Mouse (Mus musculus) lung, postnatal 0 days (tissue): Measurements from ENCODE around the gene Abcg2. TPM values are rescaled to one million over a fixed set of nuclear protein-coding genes. Genes with fewer than 3 reads are reported as not detected.
"Not testable (repeated sequence)": the region's sequence is repeated elsewhere in the genome, so short reads cannot be mapped to it uniquely, and the experiment has no call there.

Source experiments
- ATAC-seq: fragments of 200-750 bp; cut with Nextera tagmentation; 2 replicates; pipeline ENCODE4 v1.8.0; 2017; ENCODE audit warnings: moderate library complexity
- DNase-seq: peaks from one replicate; pipeline ENCODE4 v3.0.0-alpha.2; 2016; ENCODE audit warnings: low spot score
- H3K27ac ChIP-seq: fragments of 300-500 bp; sonication (generic); 2 replicates; pipeline ENCODE4 v1.5.1; 2014; ENCODE audit warnings: antibody characterized with exemption, mild to moderate bottlenecking, low read length, mixed read lengths
- H3K27me3 ChIP-seq: fragments of 300-500 bp; sonication (generic); replicated peaks from 2 replicates; pipeline ENCODE4 v1.6.1; 2014; ENCODE audit warnings: low read length, mixed read lengths; ENCODE audit not compliant: insufficient read depth
- H3K36me3 ChIP-seq: fragments of 300-500 bp; sonication (generic); 2 replicates; pipeline ENCODE4 v1.6.1; 2014; ENCODE audit warnings: low read length, mixed read lengths; ENCODE audit not compliant: insufficient read depth
- H3K4me1 ChIP-seq: fragments of 300-500 bp; sonication (generic); 2 replicates; pipeline ENCODE4 v1.6.1; 2014; ENCODE audit warnings: antibody characterized with exemption, low read depth, low read length, mixed read lengths; ENCODE audit not compliant: insufficient read depth
- H3K4me2 ChIP-seq: fragments of 300-500 bp; sonication (generic); replicated peaks from 2 replicates; pipeline ENCODE4 v1.6.1; 2014; ENCODE audit warnings: low read depth, mild to moderate bottlenecking, low read length, moderate library complexity, mixed read lengths
- H3K4me3 ChIP-seq: fragments of 300-500 bp; sonication (generic); 2 replicates; pipeline ENCODE4 v1.5.1; 2014; ENCODE audit warnings: low read depth, low read length
- H3K9ac ChIP-seq: fragments of 300-500 bp; sonication (generic); replicated peaks from 2 replicates; pipeline ENCODE4 v1.6.1; 2014; ENCODE audit warnings: low read depth, mild to moderate bottlenecking
- H3K9me3 ChIP-seq: fragments of 300-500 bp; sonication (generic); 2 replicates; pipeline ENCODE4 v1.6.1; 2016; ENCODE audit warnings: low read length, mixed read lengths
- CTCF ChIP-seq: IDR thresholded peaks from 2 replicates; pipeline ENCODE4 v1.5.1; 2016; ENCODE audit warnings: antibody characterized with exemption, mild to moderate bottlenecking
- EP300 ChIP-seq: IDR thresholded peaks from 2 replicates; pipeline ENCODE4 v1.6.1; 2016; ENCODE audit warnings: antibody characterized with exemption, mild to moderate bottlenecking, control low read depth
- WGBS: fragments of 180-500 bp; shearing (Covaris S2); extraction: QIAGEN DNeasy Blood & Tissue Kit; methylation state at CpG from one replicate; pipeline ENCODE4 v1.1.7; 2014; 5-methylcytosine and 5-hydroxymethylcytosine counted together
- polyA plus RNA-seq: library from polyadenylated mRNA; unstranded; fragments of >200 nt; fragmentation: Nextera tagmentation; extraction: Ambion mirVana; gene quantifications from 2 replicates; pipeline ENCODE4 v1.2.1, GENCODE M21; 2015

The Abcg2 gene
- polyA plus RNA-seq, 1 experiment from 2014 or later = 43.5 TPM

DNA sequence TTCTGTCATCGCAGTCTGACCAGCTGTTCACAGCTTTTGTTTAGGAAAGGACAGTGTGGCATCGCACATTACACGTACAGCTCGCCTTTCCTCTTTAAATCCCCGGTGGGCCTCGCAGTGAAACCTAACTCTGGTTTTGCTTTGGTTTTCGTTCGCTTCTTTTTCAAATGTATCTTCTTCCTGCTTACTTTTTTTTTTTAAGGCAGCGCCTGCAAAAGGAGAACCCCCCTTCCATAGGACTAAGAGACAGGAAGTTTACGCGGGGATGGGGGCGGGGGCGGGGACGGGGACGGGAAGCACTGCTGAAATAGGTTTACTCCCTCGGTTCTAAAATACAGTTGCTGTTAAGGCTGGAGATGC is 12.0 kb downstream of the Abcg2 start:
- 13% methylated on average over 16 of the region's 16 CpGs for WGBS

DNA sequence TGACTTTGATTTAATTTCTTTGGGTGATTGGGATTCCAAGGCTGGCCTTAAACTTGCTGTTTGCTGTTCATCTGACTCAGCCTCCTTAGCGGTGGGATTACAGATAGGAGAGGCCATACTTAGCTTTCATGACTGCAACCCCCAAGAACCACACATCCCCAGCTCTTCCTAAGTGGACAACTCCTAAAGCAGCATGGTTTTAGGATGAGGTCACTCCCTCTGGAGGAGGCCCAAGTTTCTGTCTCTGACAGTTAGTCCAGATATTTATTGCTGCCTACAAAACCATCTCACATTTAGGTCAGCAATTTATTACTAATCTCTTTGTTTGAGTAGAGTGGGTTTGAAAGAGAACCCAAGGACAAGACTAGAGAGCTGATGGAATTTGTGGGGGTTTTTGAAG is 17.8 kb downstream of the Abcg2 start:
- not testable (repeated sequence) for H3K27ac ChIP-seq

More for the DNA sequence above, 12.0 kb downstream of the Abcg2 start:
- DNase-seq (peak; percentile 77), ATAC-seq (peak; percentile 80)
- no peaks in the 10 kb centered on the region for H3K27me3 ChIP-seq
- no peak overlapping the region for H3K9ac ChIP-seq
- peak overlapping the region; percentile 22 for H3K4me3 ChIP-seq
- no peaks in the 10 kb centered on the region for H3K36me3 ChIP-seq
- peak overlapping the region; percentile 21 for H3K27ac ChIP-seq
- no peaks in the 10 kb centered on the region for H3K9me3 ChIP-seq
- peak overlapping the region; percentile 27 for H3K4me2 ChIP-seq
- H3K4me1 ChIP-seq = no peaks in the 10 kb centered on the region
- TF ChIP-seq CTCF (no peak), EP300 (no peak)

GRCm38 (mm10) chr6:58602991-58603390 is 18.7 kb downstream of the Abcg2 start:
- H3K36me3 ChIP-seq, DNase-seq, H3K27ac ChIP-seq, H3K4me2 ChIP-seq, H3K27me3 ChIP-seq, H3K9ac ChIP-seq, H3K9me3 ChIP-seq, H3K4me3 ChIP-seq, ATAC-seq, H3K4me1 ChIP-seq: not testable (repeated sequence)

More for the DNA sequence above, 17.8 kb downstream of the Abcg2 start:
- not testable (repeated sequence) for DNase-seq, H3K9ac ChIP-seq, H3K4me1 ChIP-seq, H3K9me3 ChIP-seq, H3K36me3 ChIP-seq, H3K4me2 ChIP-seq, H3K27me3 ChIP-seq, H3K4me3 ChIP-seq
- 55% methylated on average over 1 of the region's 1 CpGs for WGBS
- ATAC-seq = peak; percentile 52

GRCm38 (mm10) chr6:58603485-58604090 is 19.3 kb downstream of the Abcg2 start:
- peak; percentile 43 for DNase-seq

GRCm38 (mm10) chr6:58606642-58607041 is 22.3 kb downstream of the Abcg2 start:
- WGBS = 82% methylated on average over 4 of the region's 4 CpGs
- no peaks in the 10 kb centered on the region for H3K36me3 ChIP-seq
- 0 out of 2 replicates have a peak, but pooled peaks have one; percentile 44 for TF ChIP-seq EP300
- TF ChIP-seq CTCF = no peak
- H3K27me3 ChIP-seq = no peaks in the 10 kb centered on the region
- no peak overlapping the region for H3K4me3 ChIP-seq
- no peak for ATAC-seq
- H3K9ac ChIP-seq = no peak overlapping the region
- H3K4me1 ChIP-seq = no peaks in the 10 kb centered on the region
- H3K27ac ChIP-seq = no peak overlapping the region
- peaks cover 9% of the 10 kb centered on the region; the same call in 1 of the 2 replicates for H3K9me3 ChIP-seq
- peak; percentile 26 for DNase-seq
- H3K4me2 ChIP-seq = no peak overlapping the region

More at GRCm38 (mm10) chr6:58603485-58604090, 19.3 kb downstream of the Abcg2 start:
- H3K4me2 ChIP-seq, H3K9me3 ChIP-seq, H3K27me3 ChIP-seq, H3K36me3 ChIP-seq, H3K27ac ChIP-seq, H3K4me3 ChIP-seq, H3K4me1 ChIP-seq, H3K9ac ChIP-seq: not testable (repeated sequence)
- WGBS = 53% methylated on average over 3 of the region's 3 CpGs
- peak; percentile 42; the same call in 1 of the 2 replicates for ATAC-seq
- TF ChIP-seq CTCF = peak; percentile 65

DNA sequence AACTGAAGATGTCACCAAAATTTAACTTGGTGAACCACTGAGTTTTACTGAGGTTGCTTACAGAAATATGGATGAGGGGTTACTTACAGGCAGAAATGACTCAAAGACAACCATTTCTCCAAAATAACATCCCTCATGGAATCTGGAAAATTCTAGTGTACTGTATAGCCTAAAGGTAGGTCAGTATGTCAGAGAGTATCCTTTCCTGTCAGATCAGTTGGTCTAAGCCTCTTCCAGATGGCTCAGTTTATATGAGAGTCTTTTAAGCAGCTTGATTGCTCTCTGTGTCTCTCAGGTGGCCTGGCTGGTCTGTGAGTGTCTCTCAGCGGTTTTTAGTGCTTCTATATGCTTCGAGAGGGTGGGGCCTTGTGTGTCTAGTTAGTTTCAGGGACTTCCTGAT is 24.1 kb downstream of the Abcg2 start:
- ATAC-seq (0 out of 2 replicates have a peak, but pooled peaks have one; percentile 15), DNase-seq (no peak)
- Histone ChIP-seq H3K4me3 (no peak overlapping the region), H3K36me3 (no peaks in the 10 kb centered on the region), H3K9ac (no peak overlapping the region), H3K4me2 (no peak overlapping the region), H3K4me1 (no peaks in the 10 kb centered on the region), H3K27me3 (no peaks in the 10 kb centered on the region), H3K9me3 (peaks cover 9% of the 10 kb centered on the region; the same call in 1 of the 2 replicates), H3K27ac (no peak overlapping the region)
- TF ChIP-seq CTCF (no peak), EP300 (no peak)
- WGBS = 75% methylated on average over 2 of the region's 2 CpGs
